Mouse (Mus musculus) liver, postnatal 0 days (tissue): ENCODE data around the gene Lrp2.

Source experiments
- CTCF ChIP-seq: sonication (generic); IDR thresholded peaks from 2 replicates; pipeline ENCODE4 v1.5.1; 2016; ENCODE audit warnings: antibody characterized with exemption, low read depth
- EP300 ChIP-seq: IDR thresholded peaks from 2 replicates; pipeline ENCODE4 v1.6.1; 2016; ENCODE audit warnings: antibody characterized with exemption, low read depth, mild to moderate bottlenecking

- no peak for TF ChIP-seq CTCF
- TF ChIP-seq EP300: peak; percentile 53
These were observed 180.2 kb downstream of the Lrp2 start for GRCm38 (mm10) chr2:69405692-69406091.
